Mouse (Mus musculus) liver, adult (tissue): ENCODE measurements around the gene Sh2b3.

Source experiments
- GATA4 ChIP-seq: IDR thresholded peaks from 2 replicates; pipeline ENCODE4 v1.6.1; 2014; ENCODE audit warnings: mild to moderate bottlenecking, low read length; ENCODE audit not compliant: insufficient replicate concordance

Sh2b3 gene

DNA sequence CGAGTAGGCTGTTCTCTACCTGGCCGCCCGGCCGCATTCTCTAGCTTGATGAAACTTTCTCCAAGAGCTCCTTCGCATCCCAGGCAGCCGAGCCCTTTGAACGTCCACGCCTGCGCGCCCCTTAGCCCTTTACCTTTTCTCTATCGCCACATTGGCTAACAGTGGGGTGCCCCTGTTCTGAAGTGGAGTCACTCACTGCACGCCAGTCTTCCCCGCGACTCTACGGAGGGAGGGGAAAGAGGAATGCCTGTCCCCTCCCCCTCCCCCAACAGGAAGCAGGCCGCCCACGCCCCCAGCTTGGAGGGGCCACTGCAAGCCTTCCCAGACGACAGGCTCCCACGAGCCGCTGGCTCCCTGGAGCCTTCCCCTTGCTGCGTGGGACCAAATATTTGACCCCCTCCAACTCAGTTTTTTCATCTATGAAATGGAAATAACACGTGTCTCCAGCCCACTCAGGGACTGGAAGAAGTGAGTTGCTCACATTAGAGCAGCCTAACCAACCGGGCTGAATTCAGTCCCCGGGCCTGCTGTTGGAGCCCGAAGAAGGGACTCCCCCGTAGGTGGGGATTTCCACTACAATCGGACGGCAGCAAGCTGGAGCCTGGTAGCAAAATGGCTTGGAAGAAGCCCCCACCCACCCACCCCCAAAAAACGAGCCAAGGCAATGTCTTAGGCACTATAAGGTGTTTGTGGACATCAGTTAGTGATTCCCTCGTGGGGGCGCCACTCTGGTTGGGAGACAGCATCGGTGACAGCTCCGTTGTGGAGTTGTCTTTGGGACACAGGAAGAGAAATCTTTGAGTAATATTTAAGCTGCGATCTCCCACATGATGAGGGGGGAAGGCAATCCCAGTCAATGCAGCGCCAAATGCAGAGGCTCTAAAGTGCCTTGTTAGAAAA lies at the start of gene Sh2b3:
TSS of gene Sh2b3 (minus strand) at position 206 of the 900 bp plus-strand sequence.
- TF ChIP-seq GATA4, result no peak

DNA sequence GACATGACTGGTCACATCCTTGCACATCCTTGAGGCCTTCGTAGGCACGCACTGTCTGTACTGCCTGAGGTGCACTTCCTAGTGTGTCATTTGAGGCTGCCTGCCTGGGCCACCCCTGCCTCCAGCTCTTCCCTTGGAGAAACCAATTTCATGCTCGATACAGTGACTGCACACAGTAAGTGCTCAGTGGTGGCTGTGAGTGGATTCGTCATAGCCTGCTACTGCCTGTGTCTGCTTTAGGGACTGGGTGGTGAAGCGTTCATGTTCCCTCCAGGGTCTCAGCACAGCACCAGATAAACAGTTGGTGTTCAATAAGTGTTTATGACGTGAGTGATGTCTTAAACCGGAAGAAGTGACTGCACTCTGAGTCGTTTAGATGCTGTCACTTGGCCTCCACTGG lies 45.9 kb upstream of the Sh2b3 start:
- no peak for TF ChIP-seq GATA4

DNA sequence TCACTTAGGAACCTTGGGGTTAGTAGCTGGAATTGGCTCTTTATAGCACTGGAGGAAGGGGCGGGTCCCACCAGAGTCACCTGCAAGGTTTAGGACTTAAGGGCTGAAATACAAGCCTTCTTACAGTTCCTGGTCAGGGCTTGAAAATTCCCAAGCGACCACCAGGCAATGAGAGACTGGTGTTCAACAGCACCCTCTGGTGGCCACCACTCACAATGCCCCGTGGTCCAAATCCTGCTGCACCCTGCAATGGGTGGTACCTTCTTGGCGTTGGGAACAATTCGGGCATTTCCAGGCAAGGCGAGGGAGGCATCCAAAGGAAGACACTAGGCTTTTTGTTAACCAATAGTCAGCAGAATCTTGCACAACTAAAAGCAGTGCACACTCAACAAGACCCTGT lies 41.8 kb upstream of the Sh2b3 start:
- no peak for TF ChIP-seq GATA4

DNA sequence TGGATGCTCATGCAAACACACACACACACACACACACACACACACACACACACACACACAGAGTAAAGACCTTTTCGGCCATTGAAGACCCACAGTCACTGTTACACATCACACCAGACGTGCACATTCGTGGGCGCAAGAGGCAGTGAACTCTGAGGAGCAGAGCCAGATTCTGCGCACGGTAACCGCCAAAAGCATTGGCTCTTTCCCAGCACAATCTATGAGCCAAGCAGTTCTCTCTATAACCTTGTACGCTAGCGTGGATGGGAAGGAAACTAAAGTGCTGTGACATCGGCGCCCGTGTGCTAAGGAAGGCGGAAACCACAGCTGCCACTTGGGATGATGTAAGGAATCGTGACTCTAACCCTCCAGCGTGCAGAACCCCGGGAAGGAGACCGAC lies 41.3 kb upstream of the Sh2b3 start:
- TF ChIP-seq GATA4, result no peak

DNA sequence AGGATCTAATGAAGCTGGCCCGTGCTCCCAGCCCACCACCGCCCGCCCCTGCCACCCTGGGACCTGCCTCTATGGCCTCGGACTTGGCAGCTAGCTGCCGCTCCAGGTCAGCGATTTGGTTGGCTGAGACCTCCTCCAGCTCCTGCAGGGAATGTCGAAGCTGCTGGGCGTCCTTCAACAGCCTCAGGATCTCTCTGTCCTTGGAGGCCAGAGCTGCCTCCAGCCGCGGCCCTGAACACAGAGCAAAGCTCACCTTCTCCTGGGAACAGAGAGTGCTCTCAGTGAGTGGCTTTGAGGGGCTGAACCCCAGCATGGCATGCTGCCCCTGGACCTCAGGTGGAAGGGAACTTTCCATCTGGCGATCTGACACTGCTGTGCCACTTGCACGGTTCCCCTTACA lies 39.5 kb upstream of the Sh2b3 start:
- no peak for TF ChIP-seq GATA4

DNA sequence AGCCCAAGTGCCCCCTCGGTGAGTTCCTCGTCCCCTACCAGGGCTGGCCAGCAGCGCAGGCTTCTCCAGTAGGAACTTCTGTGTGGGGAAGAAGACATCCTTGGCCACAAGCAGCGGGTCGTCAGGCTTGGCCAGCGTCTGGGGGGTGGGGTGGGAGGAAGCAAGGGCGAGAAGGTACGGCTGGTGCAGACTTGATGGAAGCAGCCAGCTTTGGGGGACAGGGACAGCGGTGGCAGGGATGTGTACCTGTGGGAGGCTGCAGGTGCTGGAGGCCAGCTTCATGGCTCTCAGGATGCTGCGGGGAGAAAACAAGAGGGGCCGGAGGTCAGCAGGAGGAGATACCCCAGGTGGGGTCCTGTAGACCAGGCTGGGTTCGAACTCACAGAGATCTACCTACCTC lies 37.6 kb upstream of the Sh2b3 start:
- no peak for TF ChIP-seq GATA4

DNA sequence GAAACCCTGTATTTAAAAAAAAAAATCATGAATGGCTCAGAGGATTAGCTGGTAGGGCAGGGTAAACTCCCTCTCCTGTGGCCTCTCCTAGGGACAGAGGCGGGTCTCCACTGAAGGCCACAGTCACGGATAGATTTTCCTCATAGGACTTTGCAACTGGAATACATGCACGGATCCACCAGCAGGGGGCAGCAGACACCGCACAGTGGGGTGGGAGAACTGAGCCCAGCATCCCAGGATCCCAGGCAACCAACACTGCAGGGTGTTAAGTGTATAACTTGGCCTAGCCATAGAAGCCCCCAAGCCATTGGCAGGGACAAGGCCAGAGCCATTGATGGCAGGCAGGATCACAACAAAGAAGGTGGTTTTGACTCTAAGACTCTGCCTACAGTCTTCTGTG lies 34.7 kb upstream of the Sh2b3 start:
- TF ChIP-seq GATA4, result no peak

DNA sequence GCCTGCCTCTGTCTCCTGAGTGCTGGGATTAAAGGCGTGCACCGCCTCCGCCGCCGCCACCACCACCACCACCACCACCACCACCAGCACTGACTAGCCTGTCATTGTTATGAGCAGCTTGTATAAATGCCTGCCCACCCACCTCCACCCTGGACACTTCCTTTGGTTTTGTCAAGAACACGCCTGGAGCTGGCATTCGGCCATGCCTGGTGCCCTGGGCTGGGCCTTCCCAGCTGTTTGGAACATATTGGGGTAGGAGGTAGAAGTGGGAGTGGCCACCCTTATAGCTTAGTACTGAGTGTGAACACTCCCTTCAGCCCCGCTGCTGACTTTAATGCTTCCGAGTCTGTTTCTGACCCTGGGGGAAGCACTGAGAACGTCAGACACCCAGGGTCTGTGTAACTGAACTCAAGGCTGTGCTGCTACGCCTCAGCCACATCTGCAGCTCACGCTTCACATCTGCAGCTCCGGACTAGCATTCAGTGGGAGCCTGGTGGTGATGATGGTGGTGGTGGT lies 34.1 kb upstream of the Sh2b3 start:
- TF ChIP-seq GATA4, result no peak

DNA sequence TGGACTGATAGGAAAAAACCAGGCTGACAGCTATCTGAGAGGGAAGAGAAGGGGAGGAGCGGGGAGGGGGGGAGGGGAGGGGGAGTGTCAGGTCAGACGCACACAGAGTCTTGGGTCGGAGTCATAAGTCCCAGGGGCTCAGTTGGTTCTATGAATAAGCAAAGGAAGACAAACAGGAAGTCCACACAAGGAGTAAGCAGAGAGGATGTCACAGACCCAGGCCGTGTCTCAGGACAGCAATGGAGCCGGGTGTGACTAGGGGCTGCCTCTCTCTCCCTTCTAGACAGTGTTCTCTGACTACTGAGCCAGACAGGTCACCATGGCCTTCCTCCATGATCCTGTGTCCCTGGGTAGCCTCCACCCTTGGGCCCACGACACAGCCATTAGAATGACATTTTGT lies 33.4 kb upstream of the Sh2b3 start:
- TF ChIP-seq GATA4, result no peak

DNA sequence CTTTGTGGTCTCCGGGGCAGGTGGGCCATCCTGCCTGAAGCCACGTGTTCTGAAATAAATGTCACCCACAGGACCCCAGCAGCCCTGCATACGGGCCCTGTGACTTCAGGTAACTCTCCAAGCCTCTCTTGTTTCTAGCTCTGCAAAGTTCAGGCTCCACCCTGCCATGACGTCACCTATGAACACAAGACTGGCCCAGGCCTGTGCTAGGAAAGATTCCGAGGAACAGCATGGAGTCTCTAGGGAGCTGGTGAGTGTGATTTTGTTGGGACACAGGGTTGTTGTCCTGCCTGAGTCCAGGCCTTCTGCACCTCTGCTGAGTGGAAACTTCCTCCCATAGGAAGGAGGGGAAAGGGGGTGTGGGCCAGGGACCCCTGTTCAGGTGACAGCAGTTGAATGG lies 30.5 kb upstream of the Sh2b3 start:
- TF ChIP-seq GATA4, result no peak

DNA sequence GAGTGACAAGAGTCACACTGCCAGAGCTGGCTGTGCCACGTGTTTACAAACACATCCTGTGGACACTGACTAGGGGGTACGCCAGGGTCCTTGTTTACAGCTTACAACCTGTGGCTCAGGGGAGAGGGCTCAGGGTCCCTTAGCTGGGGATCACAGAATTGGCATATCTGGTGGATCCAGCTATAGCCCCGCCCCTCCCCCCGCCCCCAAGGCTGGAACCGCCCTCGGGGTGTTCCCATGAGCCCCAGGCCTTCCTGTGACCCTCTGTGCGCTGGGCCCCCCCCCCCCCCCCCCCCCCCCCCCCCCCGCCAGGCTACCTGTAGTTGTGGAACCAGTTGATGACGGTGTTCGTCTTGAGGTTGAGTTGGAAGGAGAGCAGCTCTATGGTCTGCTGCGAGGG lies 26.9 kb upstream of the Sh2b3 start:
- no peak for TF ChIP-seq GATA4

DNA sequence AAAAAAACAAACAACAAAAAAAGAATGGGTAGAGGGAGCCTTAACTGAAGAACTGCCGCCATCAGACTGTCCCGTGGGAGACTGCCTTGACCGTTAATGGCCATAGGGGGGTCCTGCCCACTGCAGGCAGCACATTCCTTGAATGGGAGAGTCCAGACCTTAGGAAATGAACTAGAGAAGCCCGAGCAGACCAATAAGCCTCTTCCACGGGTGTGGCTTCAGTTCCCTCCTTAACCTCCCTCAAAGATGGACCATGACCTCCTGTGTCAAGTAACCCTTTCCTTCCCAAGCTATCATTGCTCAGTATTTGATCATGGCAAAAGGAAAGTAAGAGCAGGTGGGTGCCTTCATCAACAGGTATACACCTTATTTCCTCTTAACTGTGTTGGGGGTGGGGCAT lies 24.5 kb upstream of the Sh2b3 start:
- no peak for TF ChIP-seq GATA4

DNA sequence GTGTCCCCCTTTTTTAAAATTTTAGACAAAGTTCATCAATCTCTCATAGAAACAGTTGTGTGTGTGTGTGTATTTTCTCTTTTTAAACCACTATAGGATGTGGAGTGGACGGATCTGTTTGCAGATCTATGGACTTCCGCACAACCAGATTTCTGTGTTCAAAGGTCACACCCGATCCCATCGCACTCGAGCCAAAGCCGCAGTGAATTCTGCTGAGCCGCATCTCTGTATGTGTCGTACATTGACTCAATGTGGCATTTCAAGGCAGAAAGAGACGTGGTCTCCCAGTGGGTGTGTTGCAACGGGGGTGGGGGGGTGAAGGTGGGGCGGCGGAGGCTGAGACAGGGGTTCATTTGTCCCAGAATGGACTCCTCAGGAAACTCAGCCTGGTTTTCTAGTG lies 21.0 kb upstream of the Sh2b3 start:
- TF ChIP-seq GATA4, result no peak

DNA sequence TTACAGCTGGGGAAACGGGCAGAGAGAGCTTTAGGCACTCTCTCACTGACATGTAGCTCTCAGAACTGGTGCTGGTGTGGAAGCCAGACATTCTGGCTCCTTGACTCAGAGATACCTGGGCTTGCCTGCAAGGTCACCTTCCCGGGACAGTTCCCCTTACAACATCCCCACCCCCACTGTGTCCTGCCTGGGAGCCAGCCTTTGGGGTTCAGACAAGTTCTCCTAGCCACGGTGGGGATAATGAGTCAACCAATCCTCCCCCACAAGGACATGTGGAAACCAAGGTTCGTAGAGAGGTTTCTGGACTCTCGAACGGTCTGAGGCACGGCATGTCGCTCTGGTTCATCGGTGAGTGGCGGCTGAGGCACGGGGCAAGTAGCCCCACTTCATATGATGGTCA lies 19.3 kb upstream of the Sh2b3 start:
- no peak for TF ChIP-seq GATA4

DNA sequence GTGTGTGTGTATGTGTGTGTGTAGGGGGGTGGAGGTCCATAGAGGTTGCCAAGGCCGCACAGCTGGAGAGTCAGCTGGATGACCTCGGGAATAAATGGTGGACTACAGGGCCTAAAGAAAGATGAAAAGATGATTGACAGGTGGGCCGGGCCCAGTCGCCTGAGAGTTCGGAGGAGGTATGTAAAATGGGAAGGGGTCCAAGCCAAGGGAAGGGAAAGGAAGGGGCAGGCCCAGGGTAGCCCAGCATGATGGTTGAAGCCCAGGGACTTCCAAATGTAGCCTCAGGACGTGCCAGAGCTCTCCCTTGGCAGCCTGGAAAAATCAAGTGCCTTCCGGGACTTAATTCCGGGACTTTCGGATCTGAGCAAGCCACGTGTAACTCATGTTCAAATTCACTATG lies 17.3 kb upstream of the Sh2b3 start:
- TF ChIP-seq GATA4, result no peak

DNA sequence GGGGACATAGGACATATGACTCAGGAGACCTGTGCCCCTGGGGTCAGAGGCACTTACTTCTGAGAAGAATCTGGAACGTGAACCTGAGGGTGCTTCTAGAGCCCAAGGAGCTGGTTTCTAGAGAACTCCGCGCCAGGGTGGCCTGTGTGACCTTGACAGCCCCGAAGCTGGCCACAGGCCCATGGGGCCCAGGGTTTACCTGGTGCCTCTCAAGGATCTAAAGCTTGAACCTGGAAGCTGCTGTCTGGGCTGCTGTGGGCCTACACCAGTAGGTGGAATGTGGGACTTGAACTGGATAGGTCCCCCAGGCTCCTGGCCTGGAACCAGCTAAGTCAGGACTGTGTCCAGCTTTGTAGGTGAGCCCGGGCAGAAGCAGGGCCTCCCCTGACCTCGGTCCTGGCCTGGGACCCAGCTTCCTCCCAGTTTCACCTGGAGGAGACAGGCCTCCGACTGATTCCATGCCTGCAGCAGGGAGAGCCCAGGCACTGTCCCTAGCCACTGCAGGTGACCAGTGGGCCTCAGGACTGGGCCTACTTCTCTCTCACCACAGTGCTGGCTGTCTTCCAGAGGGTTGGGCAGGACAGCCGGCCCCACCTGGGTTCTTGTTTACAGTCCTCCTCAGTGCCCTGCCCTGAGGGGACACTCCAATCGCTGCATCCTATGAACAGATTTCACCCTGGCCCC lies 16.1 kb upstream of the Sh2b3 start:
- no peak for TF ChIP-seq GATA4

DNA sequence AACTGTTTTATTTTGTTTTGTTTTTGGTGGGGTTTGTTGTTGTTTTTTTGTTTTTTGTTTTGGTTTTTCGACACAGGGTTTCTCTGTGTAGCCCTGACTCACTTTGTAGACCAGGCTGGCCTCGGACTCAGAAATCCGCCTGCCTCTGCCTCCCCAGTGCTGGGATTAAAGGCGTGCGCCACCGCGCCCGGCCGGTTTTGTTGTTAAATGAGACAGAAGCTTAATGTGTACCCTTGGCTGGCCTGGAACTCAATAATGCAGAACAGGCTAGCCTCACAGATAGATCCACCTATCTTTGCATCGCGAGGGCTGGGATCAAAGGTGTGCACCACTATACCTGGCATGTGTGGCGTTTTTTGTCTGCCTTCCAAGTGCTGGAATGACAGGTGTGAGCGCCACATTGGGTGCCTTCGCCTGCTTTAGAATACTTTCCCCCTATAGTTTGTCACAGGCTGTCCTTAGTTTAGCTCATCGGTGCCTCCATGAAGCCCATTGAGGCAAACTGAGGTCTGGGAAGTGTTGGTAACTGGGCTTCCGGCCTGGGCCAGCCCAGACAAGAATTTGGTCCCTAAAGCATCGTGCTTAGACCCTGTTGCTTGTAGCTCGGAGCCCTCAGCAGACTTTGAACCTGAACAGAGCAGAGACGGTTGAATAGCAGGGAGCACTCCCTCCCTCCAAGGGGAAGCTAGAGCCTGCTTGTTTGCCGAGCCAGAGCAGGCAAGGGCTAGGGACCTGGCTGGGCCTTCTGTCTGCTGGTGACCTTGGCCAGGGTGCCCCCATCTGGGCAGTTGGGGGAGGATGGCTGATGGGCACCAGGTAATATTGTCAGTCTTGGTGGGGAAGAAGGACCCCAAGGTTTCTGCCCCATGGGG lies 12.3 kb upstream of the Sh2b3 start:
- TF ChIP-seq GATA4, result no peak
